Mouse (Mus musculus): ENCODE results near the gene Gk. TPM values are rescaled to one million over a fixed set of nuclear protein-coding genes. Genes with fewer than 3 reads are reported as not detected.

Gk gene
- total and polyA plus RNA-seq, 2 experiments from 2014 or later = 8.1 to 11.1 TPM

- H3K4me1 ChIP-seq (ENCODE audit: insufficient read depth, low read length) = no peaks in the 10 kb centered on the region
- H3K36me3 ChIP-seq (ENCODE audit: insufficient read depth, low read length) = no peaks in the 10 kb centered on the region
- no peaks in the 10 kb centered on the region for H3K27me3 ChIP-seq (ENCODE audit: insufficient read depth, low read length)
- TF ChIP-seq CTCF (IDR thresholded peaks at IDR 0.05; ENCODE audit: low read depth) = no peak
- H3K9ac ChIP-seq (replicated peaks; ENCODE audit: low read length) = peak overlapping the region; percentile 62
- H3K9me3 ChIP-seq (ENCODE audit: low read length) = no peaks in the 10 kb centered on the region
- H3K4me2 ChIP-seq (ENCODE audit: low read depth, low read length) = peak overlapping the region; percentile 58
- peak; percentile 15 for DNase-seq (ENCODE audit: low spot score)
- peak overlapping the region; percentile 80 for H3K27ac ChIP-seq
- no peak for ATAC-seq
- peak overlapping the region; percentile 51 for H3K4me3 ChIP-seq (ENCODE audit: low read length)
- 38% methylated on average over 22 of the region's 22 CpGs for WGBS
Measured at GRCm38 (mm10) chrX:85775879-85776543, 608 bp downstream of the Gk start.

- H3K9me3 ChIP-seq (ENCODE audit: low read length) = no peaks in the 10 kb centered on the region
- 72% methylated on average over 3 of the region's 3 CpGs for WGBS
- TF ChIP-seq CTCF (IDR thresholded peaks at IDR 0.05; ENCODE audit: low read depth) = no peak
Measured at GRCm38 (mm10) chrX:85771303-85771702, 5.3 kb downstream of the Gk start.

DNA sequence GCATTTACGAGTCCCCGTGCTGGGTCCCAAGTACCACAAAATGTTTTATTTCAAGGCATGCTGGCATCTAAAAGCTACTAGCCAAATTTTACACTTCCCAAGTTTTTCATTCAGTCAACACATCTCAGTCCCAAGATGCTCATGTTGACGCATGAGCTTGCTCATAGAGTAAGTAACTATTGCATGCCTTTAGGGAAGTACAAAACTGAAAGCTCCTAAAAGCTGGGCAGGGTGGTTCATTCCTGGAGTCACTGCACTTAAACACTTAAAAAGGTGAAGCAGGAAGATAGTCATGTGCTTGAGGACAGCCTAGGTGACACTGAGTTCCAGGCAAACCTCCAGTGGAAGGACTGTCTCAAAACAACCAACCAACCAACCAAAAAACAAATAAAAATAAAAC lies 5.9 kb downstream of the Gk start:
- Histone ChIP-seq H3K9ac (replicated peaks; ENCODE audit: low read length) (no peak overlapping the region), H3K4me3 (ENCODE audit: low read length) (no peak overlapping the region), H3K9me3 (ENCODE audit: low read length) (no peaks in the 10 kb centered on the region), H3K4me1 (ENCODE audit: insufficient read depth, low read length) (no peaks in the 10 kb centered on the region), H3K4me2 (ENCODE audit: low read depth, low read length) (no peak overlapping the region), H3K36me3 (ENCODE audit: insufficient read depth, low read length) (no peaks in the 10 kb centered on the region), H3K27me3 (ENCODE audit: insufficient read depth, low read length) (no peaks in the 10 kb centered on the region), H3K27ac (no peak overlapping the region)
- TF ChIP-seq CTCF (IDR thresholded peaks at IDR 0.05; ENCODE audit: low read depth) = no peak
- 89% methylated on average over 3 of the region's 3 CpGs for WGBS
- no peak for DNase-seq (ENCODE audit: low spot score)
- no peak for ATAC-seq

More at GRCm38 (mm10) chrX:85771303-85771702, 5.3 kb downstream of the Gk start:
- no peak for DNase-seq (ENCODE audit: low spot score)
- Histone ChIP-seq H3K4me2 (ENCODE audit: low read depth, low read length) (no peak overlapping the region), H3K36me3 (ENCODE audit: insufficient read depth, low read length) (no peaks in the 10 kb centered on the region), H3K9ac (replicated peaks; ENCODE audit: low read length) (no peak overlapping the region), H3K27ac (no peak overlapping the region), H3K4me3 (ENCODE audit: low read length) (no peak overlapping the region), H3K4me1 (ENCODE audit: insufficient read depth, low read length) (no peaks in the 10 kb centered on the region), H3K27me3 (ENCODE audit: insufficient read depth, low read length) (no peaks in the 10 kb centered on the region)
- no peak for ATAC-seq

DNA sequence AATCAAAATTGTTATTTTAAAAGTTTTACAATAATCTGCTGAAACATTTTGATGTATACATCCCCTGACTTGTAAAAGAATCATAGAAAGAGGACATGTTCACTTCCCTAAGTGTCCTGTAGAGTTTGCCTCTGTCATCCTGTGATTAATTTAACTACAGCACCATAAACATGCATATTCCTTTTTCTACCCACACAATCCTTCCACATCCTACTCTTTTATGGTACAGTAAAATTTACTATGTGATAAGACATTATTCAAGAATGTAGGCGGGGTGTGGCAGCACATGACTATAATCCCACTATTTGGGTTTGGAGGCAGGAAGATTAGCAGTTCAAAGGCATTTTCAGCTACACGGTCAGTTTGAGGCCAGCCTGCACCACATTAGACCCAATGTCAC lies 8.0 kb downstream of the Gk start:
- DNase-seq (ENCODE audit: low spot score) = no peak
- no peaks in the 10 kb centered on the region for H3K36me3 ChIP-seq (ENCODE audit: insufficient read depth, low read length)
- no peaks in the 10 kb centered on the region for H3K9me3 ChIP-seq (ENCODE audit: low read length)
- H3K27me3 ChIP-seq (ENCODE audit: insufficient read depth, low read length) = no peaks in the 10 kb centered on the region
- ATAC-seq = no peak
- no peak overlapping the region for H3K4me2 ChIP-seq (ENCODE audit: low read depth, low read length)
- no peak overlapping the region for H3K4me3 ChIP-seq (ENCODE audit: low read length)
- H3K27ac ChIP-seq = no peak overlapping the region
- WGBS = 80% methylated on average over 2 of the region's 2 CpGs
- no peaks in the 10 kb centered on the region for H3K4me1 ChIP-seq (ENCODE audit: insufficient read depth, low read length)
- no peak for TF ChIP-seq CTCF (IDR thresholded peaks at IDR 0.05; ENCODE audit: low read depth)
- H3K9ac ChIP-seq (replicated peaks; ENCODE audit: low read length) = no peak overlapping the region

GRCm38 (mm10) chrX:85756005-85756404 lies 20.6 kb downstream of the Gk start:
- no peak for TF ChIP-seq CTCF (IDR thresholded peaks at IDR 0.05; ENCODE audit: low read depth)
- DNase-seq (ENCODE audit: low spot score) (no peak), ATAC-seq (no peak)
- H3K4me2 ChIP-seq (ENCODE audit: low read depth, low read length) = no peak overlapping the region
- H3K9me3 ChIP-seq (ENCODE audit: low read length) = no peaks in the 10 kb centered on the region
- no peak overlapping the region for H3K4me3 ChIP-seq (ENCODE audit: low read length)
- H3K27me3 ChIP-seq (ENCODE audit: insufficient read depth, low read length) = no peaks in the 10 kb centered on the region
- H3K4me1 ChIP-seq (ENCODE audit: insufficient read depth, low read length) = no peaks in the 10 kb centered on the region
- 53% methylated on average over 3 of the region's 3 CpGs for WGBS
- no peak overlapping the region for H3K9ac ChIP-seq (replicated peaks; ENCODE audit: low read length)
- H3K27ac ChIP-seq = no peak overlapping the region
- H3K36me3 ChIP-seq (ENCODE audit: insufficient read depth, low read length) = no peaks in the 10 kb centered on the region

DNA sequence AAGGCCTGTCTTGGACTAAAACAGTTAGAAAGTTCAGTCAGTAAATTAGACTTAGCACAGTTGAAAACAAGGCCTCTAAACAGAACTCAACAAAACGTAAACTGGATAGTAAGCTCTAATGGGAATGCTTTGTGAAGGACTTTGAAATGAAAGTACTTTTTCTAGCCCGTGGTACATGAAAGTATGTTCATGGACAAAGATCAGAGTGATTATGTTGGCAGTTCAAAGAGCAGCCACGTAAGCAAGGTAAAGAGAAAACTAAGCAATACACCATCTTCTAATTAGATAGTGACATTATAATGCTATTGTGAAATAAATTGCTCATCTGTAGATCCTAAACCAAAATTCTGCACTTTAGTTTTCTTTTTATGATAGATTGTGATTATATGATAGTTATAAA lies 32.8 kb downstream of the Gk start:
- Histone ChIP-seq H3K4me2 (ENCODE audit: low read depth, low read length) (no peak overlapping the region), H3K27me3 (ENCODE audit: insufficient read depth, low read length) (no peaks in the 10 kb centered on the region), H3K9ac (replicated peaks; ENCODE audit: low read length) (no peak overlapping the region), H3K36me3 (ENCODE audit: insufficient read depth, low read length) (no peaks in the 10 kb centered on the region), H3K4me3 (ENCODE audit: low read length) (no peak overlapping the region), H3K4me1 (ENCODE audit: insufficient read depth, low read length) (no peaks in the 10 kb centered on the region), H3K9me3 (ENCODE audit: low read length) (no peaks in the 10 kb centered on the region), H3K27ac (no peak overlapping the region)
- no peak for DNase-seq (ENCODE audit: low spot score)
- ATAC-seq = no peak
- WGBS = 85% methylated on average over 3 of the region's 3 CpGs
- no peak for TF ChIP-seq CTCF (IDR thresholded peaks at IDR 0.05; ENCODE audit: low read depth)

DNA sequence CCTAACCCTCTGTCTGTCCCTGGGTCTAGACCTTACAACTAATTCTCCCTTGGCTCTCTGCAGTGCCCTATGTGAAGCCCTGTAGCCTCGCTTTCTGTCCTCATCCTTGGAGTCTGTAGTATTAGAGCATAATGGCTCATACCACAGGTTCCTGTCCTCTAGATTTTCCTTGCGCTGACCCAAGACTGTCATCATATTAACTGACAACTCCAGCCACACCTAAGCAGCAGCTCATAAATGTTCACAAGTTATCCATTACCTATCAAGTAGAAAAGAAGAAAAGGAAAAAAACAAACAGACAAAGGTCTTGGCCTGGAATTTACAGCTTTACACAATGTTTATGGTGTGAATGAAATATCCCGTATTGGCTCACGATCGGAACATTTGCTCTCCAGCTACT lies 43.4 kb downstream of the Gk start:
- Histone ChIP-seq H3K4me1 (ENCODE audit: insufficient read depth, low read length) (no peaks in the 10 kb centered on the region), H3K4me2 (ENCODE audit: low read depth, low read length) (no peak overlapping the region), H3K36me3 (ENCODE audit: insufficient read depth, low read length) (no peaks in the 10 kb centered on the region), H3K4me3 (ENCODE audit: low read length) (no peak overlapping the region), H3K9ac (replicated peaks; ENCODE audit: low read length) (no peak overlapping the region), H3K9me3 (ENCODE audit: low read length) (no peaks in the 10 kb centered on the region), H3K27ac (no peak overlapping the region), H3K27me3 (ENCODE audit: insufficient read depth, low read length) (no peaks in the 10 kb centered on the region)
- no peak for TF ChIP-seq CTCF (IDR thresholded peaks at IDR 0.05; ENCODE audit: low read depth)
- 89% methylated on average over 5 of the region's 5 CpGs for WGBS
- DNase-seq (ENCODE audit: low spot score) (no peak), ATAC-seq (no peak)

All from hindbrain, postnatal 0 days (tissue).